Mouse (Mus musculus): ENCODE measurements at regions not wholly inside any gene's neighbourhood (a gene's known extent, or its start where the extent isn't known, plus 50 kb on each side); places are given as distances from the start of the nearest gene placed in this dataset.

DNA sequence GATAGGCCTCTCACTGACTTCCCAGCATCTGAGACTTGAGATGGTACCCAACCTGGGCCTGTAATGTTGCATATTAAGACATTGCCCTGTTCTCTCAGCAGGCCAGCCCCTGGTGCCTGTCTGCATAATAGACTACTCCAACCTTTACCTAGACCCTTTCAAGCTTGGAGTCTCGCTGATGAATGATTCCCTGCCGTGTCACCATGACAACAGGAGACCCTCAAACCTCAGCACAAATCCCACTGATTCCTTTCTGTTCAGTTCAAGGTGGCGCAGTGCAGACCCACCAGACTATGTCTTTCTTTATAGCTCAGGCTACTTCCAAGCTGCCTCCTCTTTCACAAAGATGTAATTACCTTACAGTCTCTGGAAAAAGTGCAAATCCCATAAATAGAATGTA lies 172.0 kb downstream of the Dcdc2c start:
- DNase-seq (ENCODE audit: low spot score): no peak

DNA sequence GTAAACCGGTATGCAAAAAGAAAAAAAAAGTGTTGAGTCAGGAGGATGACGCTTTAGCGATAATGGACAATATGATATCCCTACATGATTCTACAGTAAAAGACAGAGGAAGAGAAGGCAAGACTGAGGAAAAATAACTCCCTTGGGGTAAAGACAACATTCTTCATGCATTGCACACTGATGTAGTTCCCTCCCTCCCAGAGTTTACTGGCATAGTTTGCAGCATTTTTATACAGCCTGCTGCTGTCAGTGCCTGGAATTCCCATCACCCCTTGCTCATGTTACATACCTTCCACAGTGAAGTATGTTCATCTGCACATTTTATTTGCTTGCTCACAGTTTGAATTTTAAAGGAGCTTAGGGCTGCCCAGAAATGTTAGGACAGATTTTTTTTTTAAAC lies 174.2 kb downstream of the Dcdc2c start:
- no peak for DNase-seq (ENCODE audit: low spot score)

DNA sequence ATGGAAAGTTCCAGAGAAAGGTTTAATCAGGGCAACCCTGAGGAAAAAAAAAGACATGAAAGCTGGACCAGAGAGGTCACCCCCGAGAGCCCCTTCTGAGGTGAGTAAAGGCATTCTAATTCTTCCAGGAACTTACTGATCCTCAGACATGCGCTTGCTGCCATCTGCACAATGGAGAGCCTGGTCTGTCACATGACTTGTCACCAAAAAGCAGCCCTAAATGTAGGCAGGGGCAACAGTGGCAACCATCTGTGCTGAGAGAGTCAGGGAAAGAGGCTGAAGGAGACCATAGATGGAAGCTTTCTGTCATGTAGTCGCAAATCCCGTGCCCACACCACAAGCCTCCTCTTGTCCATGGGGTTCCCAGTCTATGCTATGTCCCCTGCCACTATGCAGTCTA lies 174.8 kb downstream of the Dcdc2c start:
- no peak for DNase-seq (ENCODE audit: low spot score)

DNA sequence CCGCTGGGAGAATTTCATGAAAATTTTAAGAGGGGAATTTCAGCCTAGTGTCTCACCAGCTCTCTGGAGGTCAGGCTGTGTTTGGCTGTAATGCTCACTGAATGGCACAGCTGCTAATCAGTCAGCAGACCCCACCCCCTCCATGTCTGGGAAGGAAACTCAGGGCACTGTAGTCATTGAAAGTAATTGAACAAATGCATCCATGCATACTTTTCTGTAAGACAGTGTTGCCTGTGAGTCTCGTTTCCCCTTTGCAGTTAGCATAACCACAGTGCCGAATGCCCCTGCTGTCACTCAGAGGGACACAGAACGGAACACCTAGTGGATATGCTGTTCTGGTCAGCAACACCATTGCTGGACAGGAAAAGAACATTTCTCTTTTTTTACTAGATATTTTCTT lies 175.4 kb downstream of the Dcdc2c start:
- DNase-seq (ENCODE audit: low spot score): no peak

DNA sequence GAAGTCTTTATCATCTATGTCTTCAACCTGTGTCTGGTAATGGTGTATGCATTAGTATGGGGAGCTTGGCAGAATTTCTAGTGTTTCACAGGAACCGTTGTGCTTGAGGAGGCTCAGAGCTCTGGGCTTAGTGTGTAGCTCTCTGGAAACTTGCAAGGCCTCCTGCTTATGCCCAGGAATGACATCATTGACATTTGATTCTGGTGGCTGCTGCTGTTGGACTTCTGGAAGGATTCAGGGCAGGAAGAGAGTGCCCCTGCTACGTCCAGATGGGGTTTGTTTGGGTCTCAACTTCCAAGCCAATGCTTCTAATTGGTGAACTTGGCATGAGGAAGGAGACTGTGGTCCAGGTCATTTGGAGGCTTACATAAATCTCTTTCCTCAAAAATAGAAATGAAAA lies 186.9 kb downstream of the Dcdc2c start:
- no peak for DNase-seq (ENCODE audit: low spot score)

DNA sequence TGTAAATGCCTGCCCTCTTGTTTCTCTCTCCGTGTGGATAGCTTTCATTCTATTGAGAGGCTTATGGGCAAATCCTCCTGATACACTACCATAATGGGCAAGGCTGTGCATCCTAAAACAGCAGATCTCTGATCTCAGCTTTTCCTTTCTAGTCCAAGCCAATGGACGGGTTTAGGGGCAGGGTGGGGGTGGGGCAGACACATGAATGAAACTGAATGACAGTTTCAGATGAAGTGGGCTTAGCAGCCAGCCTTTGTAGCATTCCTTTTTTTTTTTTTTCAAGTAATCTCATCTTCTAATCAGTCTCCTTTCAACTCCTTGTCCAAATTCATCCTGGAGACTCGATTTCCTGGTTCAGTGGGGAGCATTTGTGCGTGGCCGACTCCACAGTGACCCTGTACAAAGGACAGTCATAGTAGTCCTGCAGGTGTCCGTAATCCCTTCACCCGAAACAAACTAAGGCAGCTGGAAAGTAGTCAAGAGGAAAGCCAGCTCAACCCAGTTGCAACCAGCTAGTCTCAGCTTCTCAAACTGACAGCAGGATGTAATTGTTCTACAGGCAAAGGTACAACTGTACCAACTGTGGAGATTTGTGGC lies 193.4 kb downstream of the Dcdc2c start:
- DNase-seq (ENCODE audit: low spot score): no peak

DNA sequence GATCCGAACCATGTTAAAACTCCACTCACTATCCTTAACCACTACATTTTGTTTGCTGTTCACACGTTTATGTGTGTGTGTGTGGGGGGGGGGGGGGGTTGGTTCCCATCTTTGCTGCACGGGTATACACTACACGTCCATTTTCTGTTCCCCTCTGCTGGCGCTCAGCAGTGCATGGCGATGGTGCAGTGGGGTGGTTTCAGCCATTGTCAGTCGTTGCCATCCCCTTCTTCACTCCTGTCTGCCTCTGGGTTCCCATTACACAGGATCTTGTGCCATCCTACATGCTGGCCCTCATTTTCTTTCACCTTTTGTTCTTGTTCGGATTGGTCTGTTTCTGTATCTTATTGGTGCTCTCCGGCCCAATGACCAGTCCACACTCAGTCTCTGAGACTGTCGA lies 194.4 kb downstream of the Dcdc2c start:
- DNase-seq (ENCODE audit: low spot score): no peak

DNA sequence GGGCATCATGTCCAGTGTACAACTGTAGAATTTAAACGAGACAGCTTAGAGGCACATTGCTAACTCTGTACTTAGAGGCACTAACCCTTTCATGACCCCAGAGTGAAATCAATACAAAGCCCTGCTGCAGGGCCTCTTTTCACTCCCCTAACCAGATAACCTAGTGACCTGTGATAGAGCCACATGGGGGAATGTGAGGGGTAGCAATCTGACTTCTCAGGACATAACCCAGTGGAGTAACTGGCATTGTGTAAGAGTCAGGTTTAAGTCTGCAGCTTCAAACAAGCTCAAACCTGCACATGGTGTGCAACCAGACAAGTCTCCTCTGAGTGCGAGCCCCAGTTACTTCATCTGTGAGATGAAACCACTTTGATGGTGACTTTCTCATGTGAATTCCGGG lies 199.1 kb downstream of the Dcdc2c start:
- no peak for DNase-seq (ENCODE audit: low spot score)

DNA sequence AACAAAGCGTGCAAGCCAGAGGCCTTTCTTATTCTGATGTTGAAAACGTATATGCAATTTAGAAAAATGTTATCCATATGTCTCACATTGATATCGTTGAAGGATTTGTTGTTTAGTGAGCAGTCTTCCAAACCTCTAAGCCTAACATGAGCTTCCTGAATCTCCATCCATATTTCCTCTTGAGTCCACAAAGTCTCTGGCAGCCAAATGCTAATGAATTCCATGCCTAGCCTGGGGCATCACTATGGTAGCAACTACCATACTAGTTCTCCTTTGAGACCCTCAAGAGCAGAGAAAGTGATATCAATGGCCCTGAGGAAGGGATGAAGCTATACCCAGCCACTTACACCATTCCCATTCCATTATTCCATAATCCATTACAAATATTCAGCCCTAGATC lies 199.6 kb downstream of the Dcdc2c start:
- DNase-seq (ENCODE audit: low spot score): no peak

DNA sequence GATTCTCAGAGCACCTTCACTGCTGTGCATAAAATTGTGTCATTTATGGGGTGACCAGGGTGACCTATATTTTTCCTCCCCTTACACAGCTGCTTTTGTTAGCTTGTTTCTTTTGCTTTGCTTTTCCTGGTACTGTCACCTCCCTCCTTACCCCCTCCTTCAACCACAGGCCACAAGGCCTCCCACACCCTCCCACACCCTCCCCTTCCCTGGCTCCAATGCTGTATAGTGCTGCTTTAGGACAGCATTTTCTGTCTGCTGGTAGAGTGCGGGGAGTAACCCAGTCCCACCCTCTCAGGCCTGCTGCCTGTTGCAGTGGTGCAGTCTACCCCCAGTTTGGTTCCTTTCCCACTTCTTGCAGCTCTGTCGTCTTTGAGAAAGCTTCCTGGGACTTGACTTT lies 209.5 kb downstream of the Dcdc2c start:
- DNase-seq (ENCODE audit: low spot score): no peak

DNA sequence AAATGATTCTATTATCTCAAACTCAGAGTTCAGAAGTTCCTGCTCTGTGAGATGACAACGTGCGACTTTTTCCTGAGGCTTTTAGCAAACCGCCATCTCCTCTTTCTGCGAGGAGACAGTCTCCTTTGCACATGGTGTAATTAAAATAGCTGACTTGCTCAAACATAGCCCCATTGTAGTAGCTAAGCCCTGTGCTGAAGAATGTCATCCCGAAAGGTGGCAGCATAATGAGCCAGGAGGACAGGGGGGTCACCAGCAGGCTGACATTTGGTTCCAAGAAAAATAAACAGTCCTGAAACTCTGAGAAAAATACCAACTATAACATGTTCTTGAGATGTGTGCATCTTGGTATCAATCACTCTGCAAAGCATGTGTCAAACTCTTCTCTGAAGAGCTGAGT lies 219.6 kb downstream of the Dcdc2c start:
- DNase-seq (ENCODE audit: low spot score): no peak

DNA sequence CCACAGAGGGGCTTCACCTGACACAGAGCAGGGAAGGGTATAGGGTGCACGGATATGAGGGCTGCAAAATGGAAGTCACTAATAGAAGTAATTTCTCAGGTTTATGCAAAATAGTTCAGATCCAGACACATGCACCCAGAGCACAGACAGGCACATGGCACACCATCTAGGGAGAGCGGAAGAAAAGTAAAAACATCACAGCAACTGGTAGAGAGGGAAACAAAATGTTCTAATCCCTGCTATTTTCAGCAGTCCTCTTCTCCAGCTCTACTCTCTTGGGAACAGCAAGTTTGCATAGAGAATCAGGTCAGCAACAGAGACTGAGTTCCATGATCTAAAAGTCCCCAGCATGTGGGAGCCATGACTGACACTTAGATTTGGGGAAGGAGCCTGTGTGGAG lies 220.4 kb downstream of the Dcdc2c start:
- no peak for DNase-seq (ENCODE audit: low spot score)

DNA sequence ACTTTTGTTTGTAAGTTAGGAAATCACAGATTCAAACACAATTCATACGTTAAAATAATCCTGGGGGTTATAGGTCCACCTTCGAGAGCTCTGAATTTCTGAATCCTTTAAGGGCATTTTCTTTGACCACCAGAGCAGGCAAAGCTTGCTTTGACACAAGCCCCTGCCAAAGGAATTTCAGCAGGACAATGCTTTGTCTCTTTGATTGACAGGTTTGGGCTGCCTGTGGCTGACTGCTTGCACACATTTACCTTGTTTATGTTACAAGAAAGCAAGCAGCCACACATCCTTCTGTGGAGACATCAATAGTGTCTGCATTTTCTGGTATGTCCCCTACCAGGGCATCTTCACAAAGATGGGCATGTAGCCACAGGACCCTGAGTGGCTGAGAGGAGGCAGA lies 228.5 kb downstream of the Dcdc2c start:
- no peak for DNase-seq (ENCODE audit: low spot score)

DNA sequence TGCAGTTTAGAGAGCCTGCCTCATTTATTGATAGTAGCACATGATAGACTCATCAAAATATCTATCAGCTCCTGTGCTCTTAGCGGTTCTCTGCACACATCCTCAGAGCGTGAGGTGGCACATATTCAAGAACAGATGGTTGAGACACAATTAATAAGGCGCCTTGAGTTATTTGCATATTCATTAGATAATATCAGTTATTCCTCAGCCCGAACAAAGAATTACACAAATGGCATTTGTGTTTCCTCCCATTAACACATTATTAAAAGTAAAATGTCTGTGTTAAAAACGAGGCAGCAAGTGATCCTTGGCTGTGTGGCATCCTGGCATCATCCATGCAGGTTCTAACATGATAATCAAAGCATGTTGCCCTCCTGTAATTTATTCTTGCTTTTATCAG lies 243.0 kb downstream of the Dcdc2c start:
- no peak for DNase-seq (ENCODE audit: low spot score)

DNA sequence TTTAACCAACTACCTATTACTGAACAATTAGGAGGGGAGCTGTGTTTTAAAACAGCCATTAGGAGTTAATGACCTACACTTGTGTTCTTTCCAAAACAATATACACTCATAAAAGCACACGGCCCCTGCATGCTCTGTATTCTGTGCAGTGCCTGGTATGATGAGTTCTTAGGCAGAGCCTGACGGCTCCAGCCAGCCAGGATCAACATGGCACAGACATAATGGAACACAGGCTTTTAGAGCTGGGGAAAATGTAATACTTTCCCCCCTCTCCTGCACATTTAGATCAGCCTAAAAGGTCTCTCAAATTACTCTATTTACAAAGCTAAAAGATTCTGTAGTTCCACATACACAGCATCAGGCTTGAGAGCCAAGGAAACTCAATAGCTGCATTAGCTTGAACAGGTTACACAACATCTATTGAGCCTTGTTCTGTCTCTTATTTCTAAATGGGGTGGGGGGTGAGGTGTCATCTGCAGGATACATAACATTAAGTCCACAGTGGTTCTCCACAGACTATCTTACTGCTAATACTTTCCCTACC lies 250.1 kb downstream of the Dcdc2c start:
- no peak for DNase-seq (ENCODE audit: low spot score)

DNA sequence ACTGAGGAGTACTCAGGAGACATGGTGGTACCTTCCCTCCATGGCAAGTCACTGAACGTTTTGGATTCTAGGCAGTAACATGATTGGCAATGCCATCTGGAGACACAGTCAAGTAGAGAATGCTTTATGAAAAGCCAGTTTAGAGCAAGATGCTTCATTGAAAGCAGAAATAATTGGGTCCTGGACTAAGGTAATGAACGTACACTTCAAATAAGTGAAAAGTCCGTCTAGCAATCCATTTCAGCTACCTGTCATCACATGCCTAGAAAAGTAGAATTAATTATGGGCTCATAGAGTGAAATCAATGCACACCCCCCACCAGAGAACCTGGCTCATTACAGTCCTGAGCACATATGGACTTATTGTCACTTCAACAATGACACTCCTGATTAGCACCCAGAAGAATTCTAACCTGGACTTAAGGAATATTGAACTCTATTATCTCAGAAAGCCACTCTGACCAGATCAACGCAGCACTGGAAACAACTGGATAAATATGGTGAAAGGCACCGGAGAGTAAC lies 263.8 kb downstream of the Dcdc2c start:
- no peak for DNase-seq (ENCODE audit: low spot score)

DNA sequence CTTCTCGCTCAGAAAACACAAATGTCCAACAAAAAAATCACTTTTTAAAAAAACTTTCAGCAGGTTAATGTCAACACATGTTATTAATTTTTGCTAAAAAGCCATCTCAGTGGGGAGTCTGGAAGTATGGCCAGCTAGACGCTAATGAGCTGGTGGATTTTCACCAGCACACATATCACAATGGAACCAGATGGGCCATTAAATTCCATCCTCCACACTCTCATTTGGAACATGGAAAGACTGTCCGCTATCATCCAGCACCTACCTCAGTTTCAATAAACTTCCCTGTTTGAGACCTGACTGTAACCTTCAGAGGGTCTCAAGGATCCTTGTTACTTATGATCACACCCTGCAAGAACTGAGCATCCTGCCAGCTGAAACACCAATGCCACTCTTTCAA lies 296.7 kb downstream of the Dcdc2c start:
- DNase-seq (ENCODE audit: low spot score): no peak

DNA sequence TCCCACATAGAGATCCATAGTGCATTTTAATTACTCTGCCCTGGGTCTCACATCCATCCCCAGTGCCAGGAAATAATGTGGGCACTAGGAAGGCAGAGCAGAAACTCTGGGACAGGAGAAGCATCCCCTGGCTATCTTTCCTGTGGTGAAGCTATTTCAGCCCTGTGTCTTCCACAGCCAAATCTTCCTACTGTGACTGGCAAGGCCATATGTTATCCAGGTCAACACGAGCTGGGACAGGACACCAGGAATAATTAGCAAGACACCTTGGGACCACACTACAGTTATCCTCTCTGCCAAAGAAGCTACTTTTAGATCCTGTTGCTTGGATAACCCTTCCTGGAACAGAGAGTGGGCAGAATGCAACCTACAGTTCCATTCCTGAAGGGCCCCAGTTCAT lies 301.7 kb downstream of the Dcdc2c start:
- no peak for DNase-seq (ENCODE audit: low spot score)

DNA sequence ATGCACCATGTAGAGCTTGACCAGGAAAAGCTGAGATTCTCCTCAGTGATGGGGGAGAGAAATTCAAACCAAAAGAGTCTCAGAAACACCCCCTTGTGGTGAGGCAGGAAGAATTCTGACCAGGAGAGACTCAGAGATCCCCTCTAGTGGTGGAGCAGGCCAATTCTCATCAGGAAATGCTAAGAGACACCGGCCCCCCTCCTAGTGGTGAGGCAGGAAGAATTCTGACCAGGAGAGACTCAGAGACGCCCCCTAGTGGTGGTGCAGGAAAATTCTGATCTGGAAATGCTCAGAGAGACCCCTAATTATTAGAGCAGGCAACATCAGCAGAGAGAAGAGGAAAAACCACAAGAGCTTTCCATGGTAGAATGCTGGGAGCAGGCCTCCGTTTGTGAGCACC lies 303.4 kb downstream of the Dcdc2c start:
- DNase-seq (ENCODE audit: low spot score): no peak

DNA sequence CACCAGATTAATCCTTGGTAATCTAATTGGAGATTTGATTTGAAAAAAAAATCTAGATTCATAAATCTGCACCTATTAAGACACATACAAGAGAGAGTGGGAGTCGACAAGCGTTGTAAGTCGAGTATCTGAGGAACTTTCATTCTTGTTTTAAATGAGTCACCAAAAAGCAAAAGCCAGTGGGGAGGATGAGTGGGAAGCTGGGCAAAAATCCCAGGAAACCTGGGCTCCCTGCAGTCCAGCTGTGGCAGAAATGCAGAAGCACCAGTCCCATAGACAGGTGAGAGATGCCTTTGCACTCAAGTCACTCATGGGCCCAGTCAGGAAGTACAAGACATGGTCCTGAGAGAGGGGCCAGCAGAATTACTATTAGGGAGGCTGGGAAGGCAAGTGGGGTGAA lies 303.9 kb downstream of the Dcdc2c start:
- no peak for DNase-seq (ENCODE audit: low spot score)

DNA sequence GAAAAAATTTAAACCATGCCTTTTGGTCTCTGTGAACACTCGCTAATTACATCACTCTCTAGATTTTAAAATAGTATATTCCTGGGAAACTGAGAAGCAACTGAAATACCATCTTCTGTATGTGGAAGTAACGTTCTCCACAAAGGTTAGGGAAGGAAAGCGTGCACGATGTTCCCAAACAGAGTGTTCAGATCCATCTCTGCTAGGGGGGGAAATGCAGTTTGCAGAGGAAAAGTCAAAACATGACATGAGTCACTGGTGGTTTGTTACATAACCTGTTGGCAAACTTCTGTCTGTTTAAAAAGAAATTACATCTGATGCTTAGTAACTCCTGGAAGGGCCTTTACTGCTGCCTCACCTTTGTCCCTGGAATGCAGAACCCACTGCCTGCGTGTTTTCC lies 314.2 kb downstream of the Dcdc2c start:
- DNase-seq (ENCODE audit: low spot score): no peak

DNA sequence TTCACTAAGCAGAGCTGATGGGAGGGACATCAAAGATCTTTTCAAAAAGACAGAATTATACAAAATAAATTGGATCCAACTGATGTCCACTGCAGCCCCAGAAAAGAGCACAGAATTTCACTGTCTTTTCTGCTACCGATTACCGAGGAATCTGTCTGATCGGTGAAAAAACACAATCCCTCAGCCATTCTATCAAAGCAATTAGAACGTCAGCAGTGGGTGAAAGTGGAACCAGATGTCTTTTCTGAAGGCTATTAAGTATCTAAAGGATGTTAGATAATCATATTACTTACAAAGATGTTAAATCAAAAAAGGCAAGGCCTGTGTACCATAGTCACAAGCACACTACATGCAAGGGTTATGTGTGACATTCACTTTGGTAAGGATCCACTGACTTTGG lies 315.2 kb downstream of the Dcdc2c start:
- DNase-seq (ENCODE audit: low spot score): no peak

DNA sequence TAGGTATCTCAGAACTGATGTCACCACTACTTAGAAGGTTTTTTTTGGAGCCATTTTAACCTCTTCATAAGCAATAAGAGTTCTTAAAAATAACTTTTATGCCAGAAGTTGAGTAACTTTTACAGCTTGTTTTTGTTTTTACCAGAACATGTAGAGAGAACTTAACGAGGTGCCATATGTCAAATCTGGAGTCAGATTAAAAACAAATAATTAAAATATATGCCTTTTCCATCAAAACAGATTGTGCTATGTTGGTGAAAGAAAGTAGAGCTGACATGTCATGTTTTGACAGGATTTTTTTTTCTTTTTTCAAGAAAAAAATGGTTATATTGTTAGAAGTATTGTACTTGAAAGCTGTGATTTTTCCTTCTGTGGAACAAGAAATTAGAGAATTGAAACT lies 349.4 kb downstream of the Dcdc2c start:
- no peak for DNase-seq (ENCODE audit: low spot score)

DNA sequence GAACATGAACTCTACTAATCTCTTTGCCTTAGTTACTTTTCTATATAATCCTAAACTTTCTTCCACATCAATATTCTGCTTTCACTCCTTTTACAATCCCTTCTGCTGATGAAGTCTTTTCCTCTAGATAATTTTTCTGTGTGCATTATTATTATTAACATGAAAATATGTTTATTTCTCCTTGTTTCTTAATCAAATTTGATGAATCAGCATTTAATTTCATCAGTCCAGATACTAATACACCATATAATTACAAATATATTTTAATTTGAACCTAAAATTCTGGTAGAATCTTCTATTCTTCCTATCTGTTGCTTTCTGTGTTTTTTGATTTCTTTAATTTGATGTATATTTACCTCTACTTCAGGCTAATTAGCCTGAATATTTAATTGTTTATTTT lies 365.5 kb downstream of the Dcdc2c start:
- DNase-seq (ENCODE audit: low spot score): no peak

DNA sequence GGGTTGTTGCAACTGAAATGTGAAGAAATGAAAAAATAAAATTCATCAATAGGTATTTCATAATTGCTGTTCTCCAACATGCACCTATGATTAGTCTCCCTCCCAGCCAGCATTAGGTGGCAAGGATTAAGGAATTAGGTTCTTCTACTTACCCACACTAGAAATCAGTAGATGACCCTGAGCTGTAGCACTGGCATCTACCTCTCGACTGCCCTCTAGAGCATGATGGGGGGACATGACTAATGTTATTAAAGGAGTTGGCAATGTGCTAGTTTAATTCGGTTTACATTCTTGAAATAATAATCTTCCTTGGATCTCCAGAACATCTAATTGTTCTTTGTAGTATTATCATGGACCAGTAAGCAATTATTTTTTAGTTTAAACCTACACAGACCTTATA lies 370.9 kb downstream of the Dcdc2c start:
- no peak for DNase-seq (ENCODE audit: low spot score)
